Comparison of ENCODE assay signal across 18 mouse cellular contexts in genomic region chr3:98110610-98111009, GRCm38 (mm10). TPM values are rescaled to one million over a fixed set of nuclear protein-coding genes. Genes with fewer than 3 reads are reported as not detected.
"Had no signal": no experiment of that assay in that cellular context is flagged by ENCODE, and none has a peak within 500 bp of the region (broad histone marks: within the 10 kb centered on the region; RNA-seq: fewer than 3 reads in every experiment).

No protein-coding gene starts in this region.

- H3K9ac ChIP-seq: limb, embryonic 13.5 days; liver, embryonic 14.5 days; neural tube, embryonic 15.5 days had no signal

- ATAC-seq: inflammation-experienced regulatory T-cells, adult 6 months; intestine, postnatal 0 days; lung, postnatal 0 days had no signal

- H3K9me3 ChIP-seq: limb, embryonic 13.5 days; midbrain, embryonic 10.5 days; neural tube, embryonic 15.5 days had no signal

- H3K27me3 ChIP-seq: limb, embryonic 13.5 days; neural tube, embryonic 15.5 days had no signal

- DNase-seq: left cerebral cortex, postnatal 4 days; lung, adult 18-20 months; lung, postnatal 4 days; midbrain, embryonic 14.5 days had no signal

- H3K27ac ChIP-seq: limb, embryonic 13.5 days; liver, embryonic 14.5 days; midbrain, embryonic 10.5 days; neural tube, embryonic 15.5 days; stomach, postnatal 0 days had no signal

- H3K4me2 ChIP-seq: limb, embryonic 13.5 days; neural tube, embryonic 15.5 days had no signal

- H3K4me3 ChIP-seq: limb, embryonic 13.5 days; midbrain, embryonic 10.5 days; myocyte; neural tube, embryonic 15.5 days had no signal

RNA-seq across cellular contexts. Expression of gene Adam30, which starts 49.8 kb away (rescaled TPM):
- total RNA-seq: layer of hippocampus, postnatal 14 days; left cerebral cortex, adult 18-20 months; left cerebral cortex, postnatal 10 days; left cerebral cortex, postnatal 4 days; liver, adult 2 months had no signal
- polyA plus RNA-seq: inflammation-experienced regulatory T-cells, adult 6 months; intestine, postnatal 0 days; limb, embryonic 13.5 days; liver, adult 2 months; liver, embryonic 14.5 days; lung, postnatal 0 days; midbrain, embryonic 10.5 days; midbrain, embryonic 14.5 days; myocyte; neural tube, embryonic 11.5 days; neural tube, embryonic 15.5 days; stomach, postnatal 0 days had no signal
